Mouse (Mus musculus) G1E (cell line): ENCODE results near the gene Shroom3. TPM values are rescaled to one million over a fixed set of nuclear protein-coding genes. Genes with fewer than 3 reads are reported as not detected.

Source experiments
- ATAC-seq: 2 replicates; pipeline ENCODE4 v1.8.0; 2016; ENCODE audit warnings: mild to moderate bottlenecking; ENCODE audit not compliant: insufficient number of reproducible peaks, poor library complexity, low FRiP score, severe bottlenecking; ENCODE audit errors: extremely low read depth
- DNase-seq: peaks from one replicate; pipeline ENCODE4 v3.0.0; 2012; ENCODE audit warnings: low spot score
- H3K27me3 ChIP-seq: 2 replicates; pipeline ENCODE4 v1.6.1; 2012; ENCODE audit warnings: mild to moderate bottlenecking, low read length, inconsistent platforms; ENCODE audit not compliant: insufficient read depth
- H3K36me3 ChIP-seq: replicated peaks from 2 replicates; pipeline ENCODE3; 2012; ENCODE audit warnings: mild to moderate bottlenecking, inconsistent platforms
- H3K4me1 ChIP-seq: 2 replicates; pipeline ENCODE4 v1.6.1; 2012; ENCODE audit warnings: low read depth, low read length, inconsistent platforms, mixed read lengths; ENCODE audit not compliant: insufficient read depth
- H3K4me3 ChIP-seq: 2 replicates; pipeline ENCODE4 v1.5.1; 2012; ENCODE audit warnings: low read depth, mild to moderate bottlenecking, inconsistent platforms, low read length, moderate library complexity, mixed read lengths
- H3K9me3 ChIP-seq: replicated peaks from 2 replicates; pipeline ENCODE4 v1.6.1; 2012; ENCODE audit warnings: inconsistent platforms
- CTCF ChIP-seq: IDR thresholded peaks from 2 replicates; pipeline ENCODE4 v1.5.1; 2012; ENCODE audit warnings: low read depth, low read length, inconsistent platforms, mixed read lengths
- GATA1 ChIP-seq: IDR thresholded peaks from 2 replicates; pipeline ENCODE4 v1.6.1; 2012; ENCODE audit warnings: borderline replicate concordance, low read length, inconsistent platforms, mixed read lengths
- GATA2 ChIP-seq: IDR thresholded peaks from 2 replicates; pipeline ENCODE4 v1.6.1; 2012; ENCODE audit warnings: low read depth, low read length, inconsistent platforms, borderline replicate concordance
- POLR2AphosphoS5 ChIP-seq: IDR thresholded peaks from 2 replicates; pipeline ENCODE4 v1.6.1; 2012; ENCODE audit warnings: low read depth, low read length, inconsistent platforms; ENCODE audit not compliant: insufficient replicate concordance
- TAL1 ChIP-seq: conservative IDR thresholded peaks from 2 replicates; pipeline ENCODE4 v1.6.1; 2012; ENCODE audit warnings: low read depth, low read length, inconsistent platforms, mixed read lengths
- polyA plus RNA-seq: library from polyadenylated mRNA; stranded (reverse); fragments of >175 nt; gene quantifications from 2 replicates; pipeline ENCODE4 v1.2.3, GENCODE M21; 2012
- total RNA-seq, 2 experiments: library from RNA; stranded (forward) in 1 of 2; stranded (reverse) in 1 of 2; fragments of 200-1000 nt in 1 of 2; fragments of >200 nt in 1 of 2; fragmentation: Nextera tagmentation in 1 of 2; gene quantifications; 2 replicates each; pipeline ENCODE4 v1.2.3; 2014 to 2017

Shroom3 gene
- total and polyA plus RNA-seq, 3 experiments: 0.60 TPM; not detected in 2

GRCm38 (mm10) chr5:92939246-92939995 lies 256.2 kb downstream of the Shroom3 start:
- Histone ChIP-seq H3K36me3 (no peaks in the 10 kb centered on the region), H3K9me3 (peaks cover 33% of the 10 kb centered on the region), H3K4me3 (no peak overlapping the region), H3K4me1 (no peaks in the 10 kb centered on the region), H3K27me3 (no peaks in the 10 kb centered on the region)
- TF ChIP-seq CTCF (no peak), POLR2AphosphoS5 (no peak), GATA2 (no peak), TAL1 (no peak), GATA1 (no peak)
- DNase-seq (no peak), ATAC-seq (no peak)

- ATAC-seq: no peak
- DNase-seq: no peak
- Histone ChIP-seq H3K4me1 (no peaks in the 10 kb centered on the region), H3K27me3 (no peaks in the 10 kb centered on the region), H3K4me3 (no peak overlapping the region; the same call in 1 of the 2 replicates), H3K36me3 (no peaks in the 10 kb centered on the region), H3K9me3 (peaks cover 33% of the 10 kb centered on the region)
- TF ChIP-seq GATA1 (no peak), GATA2 (no peak), CTCF (no peak), POLR2AphosphoS5 (no peak), TAL1 (no peak)
These were observed 258.9 kb downstream of the Shroom3 start for GRCm38 (mm10) chr5:92942166-92942565.

DNA sequence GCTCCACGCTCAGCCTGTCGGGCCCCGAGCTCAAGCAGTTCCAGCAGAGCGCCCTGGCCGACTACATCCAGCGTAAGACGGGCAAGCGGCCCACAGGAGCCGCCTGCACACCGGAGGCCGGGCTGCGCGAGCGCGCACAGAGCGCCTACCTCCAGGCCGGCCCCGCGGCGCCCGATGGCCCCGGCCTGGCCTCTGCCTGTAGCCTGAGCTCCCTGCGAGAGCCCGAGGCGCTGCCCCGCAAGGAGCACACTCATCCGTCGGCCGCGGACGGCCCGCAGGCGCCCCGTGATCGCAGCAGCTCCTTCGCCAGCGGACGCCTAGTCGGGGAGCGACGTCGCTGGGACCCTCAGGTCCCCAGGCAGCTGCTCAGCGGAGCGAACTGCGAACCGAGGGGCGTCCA lies 259.3 kb downstream of the Shroom3 start:
- H3K4me1 ChIP-seq: no peaks in the 10 kb centered on the region
- H3K4me3 ChIP-seq: no peak overlapping the region; the same call in 1 of the 2 replicates
- ATAC-seq: no peak
- H3K27me3 ChIP-seq: no peaks in the 10 kb centered on the region
- no peaks in the 10 kb centered on the region for H3K36me3 ChIP-seq
- DNase-seq: no peak
- peaks cover 33% of the 10 kb centered on the region for H3K9me3 ChIP-seq
- no peak for TF ChIP-seq GATA1
- TF ChIP-seq CTCF: no peak

- Histone ChIP-seq H3K27me3 (no peaks in the 10 kb centered on the region), H3K36me3 (no peaks in the 10 kb centered on the region), H3K9me3 (peaks cover 41% of the 10 kb centered on the region), H3K4me3 (no peak overlapping the region), H3K4me1 (peaks cover 4% of the 10 kb centered on the region; the same call in 1 of the 2 replicates)
- TF ChIP-seq GATA1 (no peak), GATA2 (no peak)
- DNase-seq (no peak), ATAC-seq (no peak)
These were observed 261.6 kb downstream of the Shroom3 start for GRCm38 (mm10) chr5:92944867-92945266.

GRCm38 (mm10) chr5:92948972-92949745 lies 265.9 kb downstream of the Shroom3 start:
- DNase-seq: no peak
- Histone ChIP-seq H3K4me3 (no peak overlapping the region), H3K9me3 (peaks cover 33% of the 10 kb centered on the region), H3K36me3 (no peaks in the 10 kb centered on the region), H3K27me3 (peaks cover 4% of the 10 kb centered on the region; the same call in 1 of the 2 replicates), H3K4me1 (peaks cover 4% of the 10 kb centered on the region; the same call in 1 of the 2 replicates)
- ATAC-seq: no peak
- no peak for TF ChIP-seq GATA1
- no peak for TF ChIP-seq TAL1
- TF ChIP-seq CTCF: no peak
- TF ChIP-seq GATA2: no peak
- no peak for TF ChIP-seq POLR2AphosphoS5

DNA sequence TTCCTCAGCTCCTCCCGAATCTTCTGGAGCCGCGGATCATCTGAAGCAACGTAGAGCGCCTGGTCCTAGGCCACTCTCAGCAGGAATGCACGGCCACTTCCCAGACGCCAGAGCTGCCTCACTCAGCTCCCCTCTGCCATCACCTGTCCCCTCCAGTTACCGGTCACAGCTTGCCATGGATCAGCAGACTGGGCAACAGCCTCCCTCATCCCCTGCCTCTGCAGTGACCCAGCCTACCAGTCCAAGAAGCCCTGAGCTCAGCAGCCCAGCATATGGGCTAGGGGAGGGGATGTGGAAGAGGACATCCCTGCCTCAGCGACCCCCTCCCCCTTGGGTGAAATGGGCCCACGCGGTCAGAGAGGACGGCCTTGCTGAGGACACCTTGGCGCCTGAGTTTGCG lies 267.3 kb downstream of the Shroom3 start:
- H3K4me1 ChIP-seq: peaks cover 4% of the 10 kb centered on the region; the same call in 1 of the 2 replicates
- no peak overlapping the region for H3K4me3 ChIP-seq
- H3K36me3 ChIP-seq: no peaks in the 10 kb centered on the region
- TF ChIP-seq TAL1: no peak
- no peak for TF ChIP-seq POLR2AphosphoS5
- ATAC-seq: no peak
- H3K9me3 ChIP-seq: peaks cover 33% of the 10 kb centered on the region
- no peak for DNase-seq
- H3K27me3 ChIP-seq: peaks cover 4% of the 10 kb centered on the region; the same call in 1 of the 2 replicates
